Mouse (Mus musculus): ENCODE measurements around the gene Aph1a. TPM values are rescaled to one million over a fixed set of nuclear protein-coding genes. Genes with fewer than 3 reads are reported as not detected.
A peak's percentile ranks its signal among the peaks of the same experiment; 100 is the strongest.
"Not testable (repeated sequence)": the region's sequence is repeated elsewhere in the genome, so short reads cannot be mapped to it uniquely, and the experiment has no call there.

Gene Aph1a
- polyA plus RNA-seq, 1 experiment from 2014 or later = 32.6 TPM

- Histone ChIP-seq H3K9ac (replicated peaks) (peak overlapping the region; percentile 59), H3K36me3 (no peaks in the 10 kb centered on the region), H3K4me3 (replicated peaks) (peak overlapping the region; percentile 37), H3K4me1 (replicated peaks) (peaks cover 28% of the 10 kb centered on the region), H3K27me3 (peaks cover 40% of the 10 kb centered on the region), H3K27ac (no peak overlapping the region), H3K4me2 (replicated peaks) (peak overlapping the region; percentile 73), H3K9me3 (no peaks in the 10 kb centered on the region)
- 2% methylated on average over 15 of the region's 15 CpGs for WGBS
- peak; percentile 19 for ATAC-seq
These were observed 10.2 kb downstream of the Aph1a start for GRCm38 (mm10) chr3:95903753-95904502.

- Histone ChIP-seq H3K4me1 (replicated peaks) (peaks cover 28% of the 10 kb centered on the region), H3K27ac (0 out of 2 replicates have a peak within 1 kb of the TSS, but pooled peaks have one; percentile 9), H3K9ac (replicated peaks) (peak within 1 kb of the TSS; percentile 59), H3K4me3 (replicated peaks) (peak within 1 kb of the TSS; percentile 37), H3K4me2 (replicated peaks) (peak within 1 kb of the TSS; percentile 73), H3K9me3 (no peaks in the 10 kb centered on the region), H3K27me3 (peaks cover 40% of the 10 kb centered on the region), H3K36me3 (no peaks in the 10 kb centered on the region)
- ATAC-seq = peak; percentile 61; the same call in 1 of the 2 replicates
- 1% methylated on average over 15 of the region's 15 CpGs for WGBS
These were observed 10.8 kb downstream of the Aph1a start, which contains the start of gene Car14 for GRCm38 (mm10) chr3:95904568-95904967. TSS of gene Car14 (minus strand) at chr3:95904691.

GRCm38 (mm10) chr3:95905146-95905939 lies 11.6 kb downstream of the Aph1a start:
- Histone ChIP-seq H3K9ac (replicated peaks) (peak overlapping the region; percentile 59), H3K27me3 (peaks cover 40% of the 10 kb centered on the region), H3K27ac (0 out of 2 replicates have a peak overlapping the region, but pooled peaks have one; percentile 9), H3K36me3 (no peaks in the 10 kb centered on the region), H3K4me3 (replicated peaks) (peak overlapping the region; percentile 37), H3K4me1 (replicated peaks) (peaks cover 28% of the 10 kb centered on the region), H3K4me2 (replicated peaks) (peak overlapping the region; percentile 73), H3K9me3 (no peaks in the 10 kb centered on the region)
- ATAC-seq = peak; percentile 55
- 0% methylated on average over 18 of the region's 18 CpGs for WGBS

- H3K4me3 ChIP-seq (replicated peaks) = peak overlapping the region; percentile 37
- H3K27me3 ChIP-seq = peaks cover 40% of the 10 kb centered on the region
- no peaks in the 10 kb centered on the region for H3K9me3 ChIP-seq
- no peak overlapping the region for H3K9ac ChIP-seq (replicated peaks)
- H3K4me1 ChIP-seq (replicated peaks) = peaks cover 28% of the 10 kb centered on the region
- no peak overlapping the region for H3K27ac ChIP-seq
- no peak for ATAC-seq
- no peaks in the 10 kb centered on the region for H3K36me3 ChIP-seq
- peak overlapping the region; percentile 73 for H3K4me2 ChIP-seq (replicated peaks)
- under 1% methylated on average over 12 of the region's 12 CpGs for WGBS
These were observed 12.2 kb downstream of the Aph1a start for GRCm38 (mm10) chr3:95905940-95906492.

GRCm38 (mm10) chr3:95906860-95907259 lies 13.1 kb downstream of the Aph1a start:
- H3K4me3 ChIP-seq (replicated peaks) = peak overlapping the region; percentile 9; the same call in 1 of the 2 replicates
- no peak for ATAC-seq
- H3K36me3 ChIP-seq = no peaks in the 10 kb centered on the region
- H3K27ac ChIP-seq = no peak overlapping the region
- H3K9ac ChIP-seq (replicated peaks) = no peak overlapping the region
- H3K4me2 ChIP-seq (replicated peaks) = peak overlapping the region; percentile 73
- H3K4me1 ChIP-seq (replicated peaks) = peaks cover 28% of the 10 kb centered on the region
- peaks cover 40% of the 10 kb centered on the region for H3K27me3 ChIP-seq
- no peaks in the 10 kb centered on the region for H3K9me3 ChIP-seq
- WGBS = under 1% methylated on average over 12 of the region's 12 CpGs

- no peak overlapping the region for H3K27ac ChIP-seq
- 45% methylated on average over 4 of the region's 4 CpGs for WGBS
- no peak overlapping the region for H3K4me2 ChIP-seq (replicated peaks)
- H3K9me3 ChIP-seq = no peaks in the 10 kb centered on the region
- H3K9ac ChIP-seq (replicated peaks) = no peak overlapping the region
- H3K36me3 ChIP-seq = no peaks in the 10 kb centered on the region
- no peak for ATAC-seq
- peaks cover 28% of the 10 kb centered on the region for H3K4me1 ChIP-seq (replicated peaks)
- no peak overlapping the region for H3K4me3 ChIP-seq (replicated peaks)
- peaks cover 37% of the 10 kb centered on the region for H3K27me3 ChIP-seq
These were observed 13.8 kb downstream of the Aph1a start for GRCm38 (mm10) chr3:95907613-95908012.

- no peak overlapping the region for H3K4me3 ChIP-seq (replicated peaks)
- no peaks in the 10 kb centered on the region for H3K4me1 ChIP-seq (replicated peaks)
- no peak overlapping the region for H3K27ac ChIP-seq
- WGBS = 100% methylated on average over 4 of the region's 4 CpGs
- no peaks in the 10 kb centered on the region for H3K27me3 ChIP-seq
- no peak for ATAC-seq
- no peak overlapping the region for H3K9ac ChIP-seq (replicated peaks)
- no peaks in the 10 kb centered on the region for H3K36me3 ChIP-seq
- no peak overlapping the region for H3K4me2 ChIP-seq (replicated peaks)
- H3K9me3 ChIP-seq = no peaks in the 10 kb centered on the region
These were observed 20.9 kb downstream of the Aph1a start for GRCm38 (mm10) chr3:95914706-95915105.

GRCm38 (mm10) chr3:95916760-95917159 lies 23.0 kb downstream of the Aph1a start:
- H3K4me2 ChIP-seq (replicated peaks) = no peak overlapping the region
- H3K4me3 ChIP-seq (replicated peaks) = no peak overlapping the region
- H3K9ac ChIP-seq (replicated peaks) = no peak overlapping the region
- H3K4me1 ChIP-seq (replicated peaks) = no peaks in the 10 kb centered on the region
- H3K27me3 ChIP-seq = no peaks in the 10 kb centered on the region
- H3K9me3 ChIP-seq = no peaks in the 10 kb centered on the region
- no peak for ATAC-seq
- 78% methylated on average over 7 of the region's 7 CpGs for WGBS
- no peaks in the 10 kb centered on the region for H3K36me3 ChIP-seq
- H3K27ac ChIP-seq = no peak overlapping the region

- not testable (repeated sequence) for H3K4me2 ChIP-seq (replicated peaks); H3K4me1 ChIP-seq (replicated peaks); H3K36me3 ChIP-seq; H3K27ac ChIP-seq; H3K9ac ChIP-seq (replicated peaks); H3K4me3 ChIP-seq (replicated peaks); ATAC-seq; H3K9me3 ChIP-seq; H3K27me3 ChIP-seq
- 67% methylated on average over 2 of the region's 2 CpGs for WGBS
These were observed 26.8 kb downstream of the Aph1a start for GRCm38 (mm10) chr3:95920532-95920931.

- not testable (repeated sequence) for H3K27ac ChIP-seq; H3K27me3 ChIP-seq; ATAC-seq; H3K4me2 ChIP-seq (replicated peaks); H3K36me3 ChIP-seq; H3K9ac ChIP-seq (replicated peaks); H3K4me1 ChIP-seq (replicated peaks); H3K9me3 ChIP-seq; H3K4me3 ChIP-seq (replicated peaks)
- 85% methylated on average over 7 of the region's 7 CpGs for WGBS
These were observed 29.7 kb downstream of the Aph1a start for GRCm38 (mm10) chr3:95923429-95923828.

- ATAC-seq = no peak
- no peak overlapping the region for H3K9ac ChIP-seq (replicated peaks)
- H3K4me1 ChIP-seq (replicated peaks) = 0 out of 2 replicates have a peak, but pooled peaks cover 2% of the 10 kb centered on the region
- no peaks in the 10 kb centered on the region for H3K36me3 ChIP-seq
- H3K27ac ChIP-seq = no peak overlapping the region
- no peak overlapping the region for H3K4me2 ChIP-seq (replicated peaks)
- no peak overlapping the region for H3K4me3 ChIP-seq (replicated peaks)
- H3K9me3 ChIP-seq = no peaks in the 10 kb centered on the region
- H3K27me3 ChIP-seq = no peaks in the 10 kb centered on the region
- 75% methylated on average over 4 of the region's 4 CpGs for WGBS
These were observed 30.4 kb downstream of the Aph1a start for GRCm38 (mm10) chr3:95924185-95924584.

GRCm38 (mm10) chr3:95925087-95925486 lies 31.3 kb downstream of the Aph1a start:
- no peak overlapping the region for H3K9ac ChIP-seq (replicated peaks)
- no peak for ATAC-seq
- 80% methylated on average over 5 of the region's 5 CpGs for WGBS
- 0 out of 2 replicates have a peak, but pooled peaks cover 2% of the 10 kb centered on the region for H3K4me1 ChIP-seq (replicated peaks)
- H3K36me3 ChIP-seq = no peaks in the 10 kb centered on the region
- no peak overlapping the region for H3K4me2 ChIP-seq (replicated peaks)
- no peaks in the 10 kb centered on the region for H3K27me3 ChIP-seq
- H3K4me3 ChIP-seq (replicated peaks) = no peak overlapping the region
- H3K9me3 ChIP-seq = no peaks in the 10 kb centered on the region
- H3K27ac ChIP-seq = no peak overlapping the region
